Mouse (Mus musculus) stomach, embryonic 14.5 days (tissue): ENCODE results near the gene Nxn. TPM values are rescaled to one million over a fixed set of nuclear protein-coding genes. Genes with fewer than 3 reads are reported as not detected.
"Not testable (repeated sequence)": the region's sequence is repeated elsewhere in the genome, so short reads cannot be mapped to it uniquely, and the experiment has no call there.

Experiments used
- ATAC-seq: fragments of 200-750 bp; cut with Nextera tagmentation; 2 replicates; pipeline ENCODE4 v1.8.0; 2017; ENCODE audit warnings: low read depth, moderate TSS enrichment; ENCODE audit not compliant: insufficient number of reproducible peaks, insufficient read depth, low FRiP score
- H3K27ac ChIP-seq: fragments of 300-500 bp; sonication (generic); 2 replicates; pipeline ENCODE4 v1.5.1; 2014; ENCODE audit warnings: mild to moderate bottlenecking, low read length, moderate library complexity, mixed read lengths
- H3K27me3 ChIP-seq: fragments of 300-500 bp; sonication (generic); 2 replicates; pipeline ENCODE4 v1.6.1; 2014; ENCODE audit warnings: low read length, control low read depth, mixed read lengths; ENCODE audit not compliant: control insufficient read depth, insufficient read depth
- H3K36me3 ChIP-seq: fragments of 300-500 bp; sonication (generic); 2 replicates; pipeline ENCODE4 v1.6.1; 2014; ENCODE audit warnings: mild to moderate bottlenecking, control low read depth, low read length, moderate library complexity, mixed read lengths; ENCODE audit not compliant: control insufficient read depth, insufficient read depth
- H3K4me1 ChIP-seq: fragments of 300-500 bp; sonication (generic); 2 replicates; pipeline ENCODE4 v1.6.1; 2014; ENCODE audit warnings: low read length, control low read depth, mixed read lengths; ENCODE audit not compliant: control insufficient read depth, insufficient read depth
- H3K4me2 ChIP-seq: fragments of 300-500 bp; sonication (generic); replicated peaks from 2 replicates; pipeline ENCODE4 v1.6.1; 2014; ENCODE audit warnings: low read depth, low read length, control low read depth
- H3K4me3 ChIP-seq: fragments of 300-500 bp; sonication (generic); 2 replicates; pipeline ENCODE4 v1.5.1; 2014; ENCODE audit warnings: low read depth, low read length, control low read depth
- H3K9ac ChIP-seq: fragments of 300-500 bp; sonication (generic); replicated peaks from 2 replicates; pipeline ENCODE4 v1.6.1; 2014; ENCODE audit warnings: low read depth, mild to moderate bottlenecking, control low read depth, low read length, moderate library complexity, mixed read lengths
- H3K9me3 ChIP-seq: fragments of 300-500 bp; sonication (generic); 2 replicates; pipeline ENCODE4 v1.6.1; 2016; ENCODE audit warnings: low read depth, low read length, control low read depth; ENCODE audit not compliant: control insufficient read depth
- WGBS: fragments of 180-500 bp; shearing (Covaris S2); extraction: QIAGEN DNeasy Blood & Tissue Kit; methylation state at CpG from one replicate; pipeline ENCODE4 v1.1.7; 2014; 5-methylcytosine and 5-hydroxymethylcytosine counted together
- polyA plus RNA-seq: library from polyadenylated mRNA; unstranded; fragments of >200 nt; fragmentation: Nextera tagmentation; extraction: Ambion mirVana; gene quantifications from 2 replicates; pipeline ENCODE4 v1.2.1, GENCODE M21; 2014

Gene Nxn
- polyA plus RNA-seq, 1 experiment from 2014 or later: 50.4 TPM

DNA sequence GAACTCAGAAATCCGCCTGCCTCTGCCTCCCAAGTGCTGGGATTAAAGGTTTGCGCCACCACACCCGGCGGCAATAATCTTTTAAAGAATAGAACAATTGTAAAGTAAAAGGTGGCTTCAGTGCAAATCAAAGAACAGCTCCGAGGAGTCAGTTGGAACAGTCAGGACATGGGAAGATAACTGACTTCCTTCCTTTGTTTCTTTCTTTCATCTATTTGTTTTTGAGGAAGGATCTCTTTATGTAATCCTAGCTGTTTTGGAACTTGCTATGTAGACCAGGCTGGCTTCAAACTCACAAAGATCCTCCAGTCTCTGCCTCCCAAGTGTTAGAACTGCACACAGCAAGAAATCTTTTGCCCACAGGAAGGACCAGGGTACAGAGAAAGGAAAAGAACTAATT lies 174.3 kb downstream of the Nxn start:
- H3K4me2 ChIP-seq: no peak overlapping the region
- peaks cover 44% of the 10 kb centered on the region for H3K36me3 ChIP-seq
- H3K27ac ChIP-seq: no peak overlapping the region
- H3K4me1 ChIP-seq: no peaks in the 10 kb centered on the region
- 92% methylated on average over 5 of the region's 5 CpGs for WGBS
- no peak for ATAC-seq
- no peaks in the 10 kb centered on the region for H3K9me3 ChIP-seq
- H3K27me3 ChIP-seq: no peaks in the 10 kb centered on the region
- no peak overlapping the region for H3K4me3 ChIP-seq
- H3K9ac ChIP-seq: no peak overlapping the region

DNA sequence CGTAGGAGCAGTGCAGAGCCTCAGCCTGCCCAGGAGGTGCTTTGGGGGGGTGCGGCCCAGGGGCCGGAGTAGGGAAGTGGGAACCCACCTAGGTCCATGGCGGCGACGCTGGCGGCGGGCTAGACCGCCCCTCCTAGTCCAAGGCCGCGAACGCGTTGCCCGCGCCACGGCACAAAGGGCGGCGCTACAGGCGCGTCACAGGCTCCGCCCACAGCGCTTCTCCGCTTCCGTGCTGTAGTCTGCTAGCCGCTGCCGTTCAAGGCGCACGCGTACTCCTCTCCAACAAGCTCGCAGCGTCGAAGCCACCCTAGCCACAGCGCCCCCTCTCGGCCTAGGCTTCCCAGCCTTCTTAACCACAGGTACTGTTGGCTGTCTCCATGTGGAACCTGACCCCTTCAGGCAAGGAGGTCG lies 181.5 kb downstream of the Nxn start, which contains the start of the genes Dbil5 and Gemin4:
TSS of gene Dbil5 (plus strand) at position 219 of the 411 bp plus-strand sequence.
TSS of gene Gemin4 (minus strand) at position 275 of the 411 bp plus-strand sequence.
- peak within 1 kb of the TSS; percentile 71 for H3K4me2 ChIP-seq
- H3K4me3 ChIP-seq: peak within 1 kb of the TSS; percentile 81
- peak; percentile 97 for ATAC-seq
- 0 out of 2 replicates have a peak, but pooled peaks cover 4% of the 10 kb centered on the region for H3K4me1 ChIP-seq
- H3K9me3 ChIP-seq: no peaks in the 10 kb centered on the region
- WGBS: 0% methylated on average over 35 of the region's 35 CpGs
- H3K27ac ChIP-seq: peak within 1 kb of the TSS; percentile 97
- H3K36me3 ChIP-seq: peaks cover 29% of the 10 kb centered on the region
- peak within 1 kb of the TSS; percentile 90 for H3K9ac ChIP-seq
- no peaks in the 10 kb centered on the region for H3K27me3 ChIP-seq

DNA sequence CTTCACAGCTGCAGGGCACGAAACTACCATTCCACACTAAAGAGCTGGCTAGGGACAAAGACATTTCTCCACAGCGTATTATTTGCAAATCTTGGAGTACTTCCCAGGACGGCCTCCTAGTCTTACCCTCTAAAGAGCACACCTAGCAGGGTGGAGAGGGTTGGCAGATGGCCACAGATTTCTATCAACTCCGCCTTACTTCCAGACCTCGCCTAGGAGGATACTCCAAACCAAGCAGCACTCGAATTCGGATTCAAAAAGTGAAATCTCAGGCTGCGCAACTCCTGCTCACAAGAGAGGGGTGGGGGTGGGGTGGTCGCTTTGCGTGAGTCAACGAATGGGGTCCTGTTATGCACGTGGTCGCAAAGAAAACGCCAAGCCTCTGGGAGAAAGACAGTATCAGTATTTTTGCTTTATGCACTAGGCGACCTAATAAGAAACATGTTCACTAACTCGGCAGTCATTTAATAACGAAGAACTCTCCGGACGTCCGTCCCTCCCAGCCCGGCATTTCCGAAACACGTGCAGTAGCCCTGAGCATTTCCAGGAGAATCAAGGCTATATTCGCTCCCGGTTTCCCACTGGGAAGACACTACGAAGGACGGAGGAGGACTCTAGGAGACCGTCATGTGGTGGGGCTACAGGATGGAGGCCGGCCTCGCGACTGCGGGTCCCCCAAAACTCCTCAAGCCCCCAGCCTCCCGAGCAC lies 182.1 kb downstream of the Nxn start:
- H3K36me3 ChIP-seq: peaks cover 30% of the 10 kb centered on the region
- H3K27me3 ChIP-seq: no peaks in the 10 kb centered on the region
- WGBS: 2% methylated on average over 33 of the region's 33 CpGs
- H3K4me1 ChIP-seq: 0 out of 2 replicates have a peak, but pooled peaks cover 4% of the 10 kb centered on the region
- no peak for ATAC-seq
- H3K4me3 ChIP-seq: peak overlapping the region; percentile 81
- H3K9ac ChIP-seq: peak overlapping the region; percentile 90
- H3K9me3 ChIP-seq: no peaks in the 10 kb centered on the region
- H3K4me2 ChIP-seq: peak overlapping the region; percentile 71
- H3K27ac ChIP-seq: peak overlapping the region; percentile 97

DNA sequence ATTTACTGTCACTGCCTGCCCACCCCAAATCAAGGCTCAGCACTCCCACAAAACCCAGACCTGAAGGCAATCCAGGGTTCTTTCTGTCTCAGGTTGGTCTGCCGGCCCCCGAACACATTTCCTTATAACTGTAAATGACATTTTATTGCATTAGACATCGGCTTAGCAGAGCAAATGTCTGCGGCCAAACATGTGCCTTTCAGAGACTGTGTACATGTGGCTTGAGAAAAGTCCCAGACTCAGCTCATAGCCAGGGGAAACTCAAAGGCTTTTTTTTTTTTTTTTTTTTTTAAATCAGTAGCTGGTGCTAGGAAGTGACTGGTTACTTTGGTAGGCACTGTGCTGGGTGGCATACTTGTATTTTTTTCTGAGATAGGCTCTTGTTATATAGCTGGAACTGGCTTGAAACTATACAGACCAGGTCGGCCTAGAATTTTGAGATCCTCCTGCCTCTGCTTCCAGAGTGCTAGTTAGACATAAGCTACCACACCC lies 182.8 kb downstream of the Nxn start:
- H3K4me2 ChIP-seq: peak overlapping the region; percentile 71
- no peaks in the 10 kb centered on the region for H3K27me3 ChIP-seq
- 94% methylated on average over 5 of the region's 5 CpGs for WGBS
- H3K27ac ChIP-seq: peak overlapping the region; percentile 97; the same call in 1 of the 2 replicates
- H3K36me3 ChIP-seq: peaks cover 27% of the 10 kb centered on the region
- H3K9me3 ChIP-seq: no peaks in the 10 kb centered on the region
- H3K4me1 ChIP-seq: 0 out of 2 replicates have a peak, but pooled peaks cover 4% of the 10 kb centered on the region
- ATAC-seq: no peak
- no peak overlapping the region for H3K9ac ChIP-seq
- peak overlapping the region; percentile 81; the same call in 1 of the 2 replicates for H3K4me3 ChIP-seq

DNA sequence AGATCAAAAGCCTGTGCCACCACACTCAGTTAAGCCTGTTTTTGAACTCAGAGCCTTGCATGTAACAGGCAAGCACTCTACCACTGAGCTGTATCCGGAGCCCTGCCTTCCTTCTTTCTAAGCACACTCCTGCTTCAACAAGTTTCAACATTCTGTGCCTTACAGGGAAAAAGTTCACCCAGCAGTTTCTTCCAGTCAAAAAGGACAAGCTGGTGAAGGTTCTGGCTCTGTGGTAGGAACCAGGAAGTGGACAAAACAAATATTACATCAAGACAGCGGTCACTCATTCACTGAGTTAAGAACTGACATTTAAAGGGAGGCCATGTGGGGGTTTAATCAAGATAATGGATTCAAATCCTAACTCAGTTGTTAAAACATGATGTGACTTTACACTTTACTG lies 183.9 kb downstream of the Nxn start:
- Histone ChIP-seq H3K9me3 (no peaks in the 10 kb centered on the region), H3K4me2 (no peak overlapping the region), H3K4me1 (0 out of 2 replicates have a peak, but pooled peaks cover 4% of the 10 kb centered on the region), H3K9ac (no peak overlapping the region), H3K27me3 (no peaks in the 10 kb centered on the region), H3K4me3 (no peak overlapping the region), H3K36me3 (peaks cover 20% of the 10 kb centered on the region), H3K27ac (no peak overlapping the region)
- no peak for ATAC-seq
- WGBS: 83% methylated on average over 2 of the region's 2 CpGs

DNA sequence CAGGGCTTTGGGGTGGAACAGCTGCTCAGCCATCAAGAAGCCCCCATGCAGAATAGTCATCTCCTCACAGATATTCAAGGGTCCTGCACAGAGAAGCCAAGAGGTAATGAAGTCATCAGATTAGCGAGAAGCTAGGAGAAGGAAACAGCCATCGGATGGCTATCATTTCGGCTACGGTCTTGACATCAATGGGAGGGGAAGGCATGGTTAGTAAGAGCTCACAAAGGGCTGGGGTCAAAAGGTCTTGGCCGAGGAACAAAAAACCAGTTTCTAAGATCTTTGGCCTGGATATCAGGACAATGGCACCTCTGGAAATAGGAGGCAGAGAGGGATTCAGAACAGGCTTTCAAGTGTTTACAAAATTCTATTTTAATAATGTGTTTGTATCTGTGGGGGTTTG lies 185.1 kb downstream of the Nxn start:
- Histone ChIP-seq H3K9me3 (no peaks in the 10 kb centered on the region), H3K4me2 (no peak overlapping the region), H3K9ac (no peak overlapping the region), H3K4me3 (no peak overlapping the region), H3K4me1 (0 out of 2 replicates have a peak, but pooled peaks cover 4% of the 10 kb centered on the region), H3K27me3 (no peaks in the 10 kb centered on the region), H3K36me3 (peaks cover 23% of the 10 kb centered on the region), H3K27ac (no peak overlapping the region)
- WGBS: 89% methylated on average over 5 of the region's 5 CpGs
- no peak for ATAC-seq

DNA sequence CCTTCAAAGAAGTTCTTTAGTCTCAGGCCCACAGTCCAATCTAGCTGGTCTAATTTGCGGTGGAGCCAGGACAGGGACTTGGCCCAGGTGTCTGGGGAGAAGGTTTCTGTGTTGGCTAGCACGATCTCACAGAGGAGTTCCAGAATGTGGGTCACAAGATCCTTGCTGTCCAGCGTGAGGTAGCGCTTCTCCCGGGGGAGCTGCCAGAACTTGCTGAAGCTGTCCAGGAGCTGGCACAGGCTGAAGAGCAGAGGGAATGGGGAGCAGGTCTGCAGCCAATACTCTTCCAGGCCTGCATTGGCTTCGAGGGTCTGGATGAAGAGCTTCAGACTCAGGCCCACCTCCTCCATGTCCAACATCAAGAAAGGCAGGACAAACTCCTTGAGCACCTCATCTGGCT lies 187.3 kb downstream of the Nxn start:
- not testable (repeated sequence) for H3K4me1 ChIP-seq, H3K9me3 ChIP-seq, ATAC-seq, H3K4me3 ChIP-seq, H3K27me3 ChIP-seq, H3K4me2 ChIP-seq, H3K27ac ChIP-seq, H3K9ac ChIP-seq
- peaks cover 41% of the 10 kb centered on the region for H3K36me3 ChIP-seq
- 98% methylated on average over 3 of the region's 6 CpGs for WGBS

DNA sequence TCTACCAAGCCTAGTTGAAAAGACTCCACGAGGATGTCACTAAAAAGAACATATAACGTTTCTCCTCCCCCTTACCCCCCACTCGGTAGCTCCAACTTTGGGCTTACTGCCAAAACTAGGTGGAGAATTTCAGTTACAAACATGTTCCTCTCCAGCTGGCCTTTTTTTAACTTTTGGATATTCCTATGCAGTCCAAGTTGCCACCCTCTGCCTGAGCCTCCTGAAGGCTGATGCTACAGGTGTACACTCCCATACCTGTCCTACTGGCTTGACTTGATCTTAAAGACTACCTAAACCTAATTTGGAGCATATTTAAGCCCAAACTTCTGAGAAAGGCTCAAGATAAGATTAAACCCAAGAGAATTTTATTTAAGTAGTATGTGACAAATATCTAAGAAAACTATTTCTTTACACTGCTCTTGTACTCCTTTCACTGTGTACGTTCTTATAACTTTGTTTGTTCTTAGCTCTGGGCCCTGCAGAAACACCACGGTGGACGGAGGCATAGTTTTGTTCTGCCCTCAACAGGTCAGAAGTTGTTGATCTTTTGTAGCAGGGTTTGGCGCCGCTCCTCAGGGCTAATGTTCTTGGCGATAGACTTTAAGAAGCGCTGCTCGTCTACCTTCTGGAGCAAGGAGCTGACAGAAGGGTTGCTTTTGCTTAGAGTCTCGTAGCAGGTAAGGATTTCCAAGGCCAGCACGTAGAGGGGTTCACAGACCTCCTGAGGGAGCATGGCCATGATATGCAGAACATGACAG lies 188.5 kb downstream of the Nxn start:
- H3K36me3 ChIP-seq: peaks cover 41% of the 10 kb centered on the region
- ATAC-seq: no peak
- WGBS: 74% methylated on average over 13 of the region's 13 CpGs
- H3K4me2 ChIP-seq: no peak overlapping the region
- no peak overlapping the region for H3K4me3 ChIP-seq
- no peaks in the 10 kb centered on the region for H3K9me3 ChIP-seq
- no peaks in the 10 kb centered on the region for H3K27me3 ChIP-seq
- no peak overlapping the region for H3K27ac ChIP-seq
- H3K9ac ChIP-seq: no peak overlapping the region
- no peaks in the 10 kb centered on the region for H3K4me1 ChIP-seq
